Mouse (Mus musculus) liver, postnatal 0 days (tissue): ENCODE data around the gene Pcbp3.

Experiments
- CTCF ChIP-seq: sonication (generic); IDR thresholded peaks from 2 replicates; pipeline ENCODE4 v1.5.1; 2016; ENCODE audit warnings: antibody characterized with exemption, low read depth
- EP300 ChIP-seq: IDR thresholded peaks from 2 replicates; pipeline ENCODE4 v1.6.1; 2016; ENCODE audit warnings: antibody characterized with exemption, low read depth, mild to moderate bottlenecking

- TF ChIP-seq CTCF (no peak), EP300 (no peak)
Observed at GRCm38 (mm10) chr10:76961156-76961555, 531 bp downstream of the Pcbp3 start.
